Mouse (Mus musculus): ENCODE measurements around the gene Rph3al. TPM values are rescaled to one million over a fixed set of nuclear protein-coding genes. Genes with fewer than 3 reads are reported as not detected.

Gene Rph3al
- total RNA-seq, 1 experiment, result 0.71 TPM

GRCm38 (mm10) chr11:75948789-75949188, 10.6 kb upstream of the Rph3al start:
- no peaks in the 10 kb centered on the region for H3K36me3 ChIP-seq (ENCODE audit: control insufficient read depth, insufficient read depth, low read length, poor library complexity, severe bottlenecking)
- no peak for TF ChIP-seq HCFC1 (IDR thresholded peaks at IDR 0.05; ENCODE audit: borderline replicate concordance, insufficient read depth, low read length)
- no peak for TF ChIP-seq ZC3H11A (IDR thresholded peaks at IDR 0.05; ENCODE audit: borderline replicate concordance, low read depth, low read length)
- no peak for TF ChIP-seq CHD2 (IDR thresholded peaks at IDR 0.05; ENCODE audit: low read depth, low read length)
- no peak for TF ChIP-seq ZNF384 (IDR thresholded peaks at IDR 0.05; ENCODE audit: low read depth, low read length)
- TF ChIP-seq MAFK (IDR thresholded peaks at IDR 0.05; ENCODE audit: insufficient read depth, low read depth, low read length), result no peak
- peaks cover 1 to 11% of the 10 kb centered on the region in 2 experiments; a peak in 2 of 4 replicates for H3K4me1 ChIP-seq (ENCODE audit: control insufficient read depth in 2 of 2, insufficient read depth in 2 of 2, low read length in 2 of 2, poor library complexity in 1 of 2)
- in situ Hi-C loops (cut with MboI; ENCODE audit: low sequenced_read_pairs in 2 of 2, unreplicated experiment in 2 of 2), result no loop called here
- H3K9me3 ChIP-seq (ENCODE audit: control insufficient read depth, insufficient read depth, low read depth, low read length), result no peaks in the 10 kb centered on the region
- no peak for DNase-seq (ENCODE audit: low read depth, low spot score)
- no peak overlapping the region for H3K27ac ChIP-seq (ENCODE audit: insufficient read depth, low read depth, low read length, poor library complexity, severe bottlenecking)
- H3K9ac ChIP-seq (ENCODE audit: insufficient read depth, low read depth, low read length, poor library complexity, severe bottlenecking), result no peak overlapping the region
- no peak overlapping the region for H3K4me3 ChIP-seq (ENCODE audit: insufficient read depth in 1 of 2, low read depth in 1 of 2, low read length in 2 of 2, poor library complexity in 1 of 2, severe bottlenecking in 1 of 2)

DNA sequence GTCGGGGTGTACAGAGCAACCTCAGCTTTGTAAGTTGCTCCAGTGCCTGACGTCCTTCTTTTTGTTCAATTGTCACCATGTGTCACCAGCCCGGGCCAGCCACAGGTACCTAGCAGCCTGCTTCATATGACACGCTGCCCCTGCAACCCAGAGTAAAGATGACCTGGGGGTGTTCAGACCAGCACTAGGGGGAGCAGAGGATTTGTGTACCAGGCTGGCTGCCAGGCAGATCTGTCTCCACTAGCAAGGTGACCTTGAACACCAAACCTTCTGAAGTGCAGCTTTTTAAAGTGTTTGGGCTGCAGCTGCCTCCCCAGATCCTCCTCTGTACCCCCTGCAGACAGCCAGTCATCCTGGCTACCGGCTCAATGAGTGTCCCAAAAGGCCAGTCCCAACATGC, 9.0 kb upstream of the Rph3al start:
- in situ Hi-C loops (cut with MboI; ENCODE audit: low sequenced_read_pairs in 2 of 2, unreplicated experiment in 2 of 2), result no loop called here
- TF ChIP-seq ZNF384 (IDR thresholded peaks at IDR 0.05; ENCODE audit: low read depth, low read length) (no peak), MAFK (IDR thresholded peaks at IDR 0.05; ENCODE audit: insufficient read depth, low read depth, low read length) (no peak), HCFC1 (IDR thresholded peaks at IDR 0.05; ENCODE audit: borderline replicate concordance, insufficient read depth, low read length) (no peak), CHD2 (IDR thresholded peaks at IDR 0.05; ENCODE audit: low read depth, low read length) (no peak), ZC3H11A (IDR thresholded peaks at IDR 0.05; ENCODE audit: borderline replicate concordance, low read depth, low read length) (no peak)
- no peak overlapping the region for H3K4me3 ChIP-seq (ENCODE audit: insufficient read depth in 1 of 2, low read depth in 1 of 2, low read length in 2 of 2, poor library complexity in 1 of 2, severe bottlenecking in 1 of 2)
- H3K4me1 ChIP-seq (ENCODE audit: control insufficient read depth in 2 of 2, insufficient read depth in 2 of 2, low read length in 2 of 2, poor library complexity in 1 of 2), result peaks cover 1 to 11% of the 10 kb centered on the region in 2 experiments; a peak in 2 of 4 replicates
- no peak for DNase-seq (ENCODE audit: low read depth, low spot score)
- H3K9ac ChIP-seq (ENCODE audit: insufficient read depth, low read depth, low read length, poor library complexity, severe bottlenecking), result no peak overlapping the region
- H3K27ac ChIP-seq (ENCODE audit: insufficient read depth, low read depth, low read length, poor library complexity, severe bottlenecking), result no peak overlapping the region
- no peaks in the 10 kb centered on the region for H3K9me3 ChIP-seq (ENCODE audit: control insufficient read depth, insufficient read depth, low read depth, low read length)
- H3K36me3 ChIP-seq (ENCODE audit: control insufficient read depth, insufficient read depth, low read length, poor library complexity, severe bottlenecking), result no peaks in the 10 kb centered on the region

- Histone ChIP-seq H3K9me3 (ENCODE audit: control insufficient read depth, insufficient read depth, low read depth, low read length) (no peaks in the 10 kb centered on the region), H3K9ac (ENCODE audit: insufficient read depth, low read depth, low read length, poor library complexity, severe bottlenecking) (no peak overlapping the region), H3K36me3 (ENCODE audit: control insufficient read depth, insufficient read depth, low read length, poor library complexity, severe bottlenecking) (no peaks in the 10 kb centered on the region), H3K4me3 (ENCODE audit: insufficient read depth in 1 of 2, low read depth in 1 of 2, low read length in 2 of 2, poor library complexity in 1 of 2, severe bottlenecking in 1 of 2) (no peak overlapping the region), H3K27ac (ENCODE audit: insufficient read depth, low read depth, low read length, poor library complexity, severe bottlenecking) (no peak overlapping the region), H3K4me1 (ENCODE audit: control insufficient read depth in 2 of 2, insufficient read depth in 2 of 2, low read length in 2 of 2, poor library complexity in 1 of 2) (peaks cover 1 to 11% of the 10 kb centered on the region in 2 experiments; a peak in 2 of 4 replicates)
- no peak for DNase-seq (ENCODE audit: low read depth, low spot score)
- in situ Hi-C loops (cut with MboI; ENCODE audit: low sequenced_read_pairs in 2 of 2, unreplicated experiment in 2 of 2), result no loop called here
- TF ChIP-seq CHD2 (IDR thresholded peaks at IDR 0.05; ENCODE audit: low read depth, low read length) (no peak), HCFC1 (IDR thresholded peaks at IDR 0.05; ENCODE audit: borderline replicate concordance, insufficient read depth, low read length) (no peak), MAFK (IDR thresholded peaks at IDR 0.05; ENCODE audit: insufficient read depth, low read depth, low read length) (no peak), ZNF384 (IDR thresholded peaks at IDR 0.05; ENCODE audit: low read depth, low read length) (no peak), ZC3H11A (IDR thresholded peaks at IDR 0.05; ENCODE audit: borderline replicate concordance, low read depth, low read length) (no peak)
Measured at GRCm38 (mm10) chr11:75945805-75946450, 7.7 kb upstream of the Rph3al start.

DNA sequence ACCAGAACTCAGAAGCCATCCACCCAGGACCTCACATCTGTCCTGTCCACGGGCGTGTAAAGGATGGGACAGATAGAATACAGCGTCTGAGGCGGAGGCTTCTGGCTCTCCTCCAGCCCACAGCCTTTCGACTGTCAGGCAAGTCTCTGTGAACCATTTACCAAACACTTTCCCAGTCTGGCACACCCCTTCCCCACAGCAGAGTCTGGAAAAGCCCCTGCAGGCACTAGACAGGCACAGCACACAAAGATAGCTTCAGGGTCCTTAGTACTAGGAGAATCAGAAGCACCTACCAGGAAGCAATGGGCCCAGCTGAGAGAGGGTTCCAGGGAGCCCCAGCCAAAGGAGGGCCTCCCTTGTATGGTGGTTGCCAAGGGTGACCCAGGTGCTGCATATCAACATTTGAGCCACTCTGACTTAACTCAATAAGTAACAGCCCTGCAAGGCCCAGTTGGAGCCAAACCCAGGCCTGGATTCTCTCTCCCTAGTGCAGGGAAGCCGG, 808 bp downstream of the Rph3al start:
- Histone ChIP-seq H3K9me3 (ENCODE audit: control insufficient read depth, insufficient read depth, low read depth, low read length) (no peaks in the 10 kb centered on the region), H3K4me1 (ENCODE audit: control insufficient read depth in 2 of 2, insufficient read depth in 2 of 2, low read length in 2 of 2, poor library complexity in 1 of 2) (no peaks in the 10 kb centered on the region; a peak in 1 of 4 replicates), H3K36me3 (ENCODE audit: control insufficient read depth, insufficient read depth, low read length, poor library complexity, severe bottlenecking) (no peaks in the 10 kb centered on the region), H3K27ac (ENCODE audit: insufficient read depth, low read depth, low read length, poor library complexity, severe bottlenecking) (no peak overlapping the region), H3K4me3 (ENCODE audit: insufficient read depth in 1 of 2, low read depth in 1 of 2, low read length in 2 of 2, poor library complexity in 1 of 2, severe bottlenecking in 1 of 2) (peak overlapping the region in 1 of 2 experiments; percentile 19; a peak in 1 of 4 replicates), H3K9ac (ENCODE audit: insufficient read depth, low read depth, low read length, poor library complexity, severe bottlenecking) (no peak overlapping the region)
- no peak for DNase-seq (ENCODE audit: low read depth, low spot score)
- in situ Hi-C loops (cut with MboI; ENCODE audit: low sequenced_read_pairs in 2 of 2, unreplicated experiment in 2 of 2), result no loop called here
- TF ChIP-seq ZNF384 (IDR thresholded peaks at IDR 0.05; ENCODE audit: low read depth, low read length), result no peak
- TF ChIP-seq ZC3H11A (IDR thresholded peaks at IDR 0.05; ENCODE audit: borderline replicate concordance, low read depth, low read length), result no peak
- no peak for TF ChIP-seq HCFC1 (IDR thresholded peaks at IDR 0.05; ENCODE audit: borderline replicate concordance, insufficient read depth, low read length)
- TF ChIP-seq MAFK (IDR thresholded peaks at IDR 0.05; ENCODE audit: insufficient read depth, low read depth, low read length), result no peak
- no peak for TF ChIP-seq CHD2 (IDR thresholded peaks at IDR 0.05; ENCODE audit: low read depth, low read length)
